Mouse (Mus musculus) erythroblast, embryonic 14.5 days (primary cell): ENCODE data around the gene Tnfaip8l2. TPM values are rescaled to one million over a fixed set of nuclear protein-coding genes. Genes with fewer than 3 reads are reported as not detected.

Experiments used
- H3K27me3 ChIP-seq: 2 replicates; pipeline ENCODE4 v1.6.1; 2012; ENCODE audit warnings: inconsistent platforms; ENCODE audit not compliant: control insufficient read depth
- H3K36me3 ChIP-seq: 2 replicates; pipeline ENCODE4 v1.6.1; 2012; ENCODE audit warnings: mild to moderate bottlenecking, inconsistent platforms; ENCODE audit not compliant: control insufficient read depth
- H3K4me1 ChIP-seq: 2 replicates; pipeline ENCODE4 v1.6.1; 2012; ENCODE audit warnings: inconsistent platforms; ENCODE audit not compliant: control insufficient read depth
- H3K4me3 ChIP-seq: replicated peaks from 2 replicates; pipeline ENCODE3; 2012; ENCODE audit warnings: moderate library complexity, mild to moderate bottlenecking, inconsistent platforms
- H3K9me3 ChIP-seq: 2 replicates; pipeline ENCODE4 v1.6.1; 2012; ENCODE audit warnings: low read length, inconsistent platforms, mixed read lengths; ENCODE audit not compliant: control insufficient read depth
- GATA1 ChIP-seq: IDR thresholded peaks from 2 replicates; pipeline ENCODE4 v1.6.1; 2012; ENCODE audit warnings: low read length, inconsistent platforms, mixed read lengths
- TAL1 ChIP-seq: IDR thresholded peaks from 3 replicates; pipeline ENCODE4 v1.6.1; 2012; ENCODE audit warnings: low read length, inconsistent platforms, mixed read lengths
- polyA plus RNA-seq: library from polyadenylated mRNA; stranded (reverse); fragments of >175 nt; gene quantifications from 2 replicates; pipeline ENCODE4 v1.2.3, GENCODE M21; 2012

The Tnfaip8l2 gene
- polyA plus RNA-seq, 1 experiment: 0.04 TPM

GRCm38 (mm10) chr3:95162345-95162628, 20.1 kb upstream of the Tnfaip8l2 start:
- H3K36me3 ChIP-seq: no peaks in the 10 kb centered on the region
- TF ChIP-seq TAL1 (no peak), GATA1 (no peak)
- peaks cover 28% of the 10 kb centered on the region for H3K4me1 ChIP-seq
- peaks cover 69% of the 10 kb centered on the region for H3K27me3 ChIP-seq
- H3K4me3 ChIP-seq: no peak overlapping the region
- H3K9me3 ChIP-seq: peaks cover 3% of the 10 kb centered on the region; the same call in 1 of the 2 replicates

- no peak overlapping the region for H3K4me3 ChIP-seq
- TF ChIP-seq GATA1: no peak
- TF ChIP-seq TAL1: no peak
- peaks cover 28% of the 10 kb centered on the region for H3K4me1 ChIP-seq
- peaks cover 3% of the 10 kb centered on the region; the same call in 1 of the 2 replicates for H3K9me3 ChIP-seq
- H3K36me3 ChIP-seq: no peaks in the 10 kb centered on the region
- peaks cover 68% of the 10 kb centered on the region for H3K27me3 ChIP-seq
These were observed 19.6 kb upstream of the Tnfaip8l2 start for GRCm38 (mm10) chr3:95161618-95162344.

GRCm38 (mm10) chr3:95161041-95161551, 18.9 kb upstream of the Tnfaip8l2 start:
- H3K4me3 ChIP-seq: peak overlapping the region; percentile 72
- H3K36me3 ChIP-seq: no peaks in the 10 kb centered on the region
- peaks cover 28% of the 10 kb centered on the region for H3K4me1 ChIP-seq
- H3K9me3 ChIP-seq: peaks cover 3% of the 10 kb centered on the region; the same call in 1 of the 2 replicates
- TF ChIP-seq GATA1: no peak
- no peak for TF ChIP-seq TAL1
- H3K27me3 ChIP-seq: peaks cover 67% of the 10 kb centered on the region

GRCm38 (mm10) chr3:95159987-95160963, 18.1 kb upstream of the Tnfaip8l2 start, which contains the start of gene Sema6c:
TSS of gene Sema6c (plus strand) at chr3:95160457.
- peaks cover 67% of the 10 kb centered on the region for H3K27me3 ChIP-seq
- TF ChIP-seq GATA1 (no peak), TAL1 (no peak)
- no peaks in the 10 kb centered on the region for H3K36me3 ChIP-seq
- H3K4me1 ChIP-seq: peaks cover 28% of the 10 kb centered on the region
- H3K4me3 ChIP-seq: peak within 1 kb of the TSS; percentile 72
- peaks cover 3% of the 10 kb centered on the region; the same call in 1 of the 2 replicates for H3K9me3 ChIP-seq

GRCm38 (mm10) chr3:95159511-95159986, 17.4 kb upstream of the Tnfaip8l2 start:
- Histone ChIP-seq H3K4me3 (peak overlapping the region; percentile 72), H3K4me1 (peaks cover 25% of the 10 kb centered on the region), H3K27me3 (peaks cover 63% of the 10 kb centered on the region), H3K9me3 (peaks cover 3% of the 10 kb centered on the region; the same call in 1 of the 2 replicates), H3K36me3 (no peaks in the 10 kb centered on the region)
- TF ChIP-seq TAL1 (no peak), GATA1 (peak; percentile 53; the same call in 1 of the 2 replicates)

- no peaks in the 10 kb centered on the region for H3K4me1 ChIP-seq
- no peaks in the 10 kb centered on the region for H3K9me3 ChIP-seq
- no peak overlapping the region for H3K4me3 ChIP-seq
- TF ChIP-seq GATA1 (no peak), TAL1 (no peak)
- H3K36me3 ChIP-seq: no peaks in the 10 kb centered on the region
- H3K27me3 ChIP-seq: peaks cover 14% of the 10 kb centered on the region
These were observed 11.7 kb upstream of the Tnfaip8l2 start for GRCm38 (mm10) chr3:95153874-95154273.

GRCm38 (mm10) chr3:95147924-95148323, 5.8 kb upstream of the Tnfaip8l2 start:
- Histone ChIP-seq H3K4me1 (peaks cover under 1% of the 10 kb centered on the region; the same call in 1 of the 2 replicates), H3K36me3 (no peaks in the 10 kb centered on the region), H3K27me3 (peaks cover 13% of the 10 kb centered on the region), H3K4me3 (no peak overlapping the region), H3K9me3 (no peaks in the 10 kb centered on the region)
- TF ChIP-seq GATA1 (no peak), TAL1 (no peak)

- H3K36me3 ChIP-seq: peaks cover 27% of the 10 kb centered on the region
- TF ChIP-seq GATA1 (no peak), TAL1 (no peak)
- no peaks in the 10 kb centered on the region for H3K9me3 ChIP-seq
- peaks cover 21% of the 10 kb centered on the region for H3K4me1 ChIP-seq
- H3K4me3 ChIP-seq: peak overlapping the region; percentile 5
- H3K27me3 ChIP-seq: peaks cover 6% of the 10 kb centered on the region; the same call in 1 of the 2 replicates
These were observed 454 bp upstream of the Tnfaip8l2 start for GRCm38 (mm10) chr3:95142617-95143011.
